Mouse (Mus musculus) bone marrow, adult 2 months (tissue): ENCODE measurements around the gene Col15a1.

Experiments
- CTCF ChIP-seq: fragments of 200-500 bp; IDR thresholded peaks from 2 replicates; pipeline ENCODE4 v1.5.1; 2011; ENCODE audit warnings: low read length, control low read depth; ENCODE audit not compliant: control insufficient read depth, insufficient read depth
- POLR2A ChIP-seq: fragments of 200-500 bp; IDR thresholded peaks from 2 replicates; pipeline ENCODE4 v1.6.1; 2011; ENCODE audit warnings: low read depth, mild to moderate bottlenecking, control low read depth, low read length, borderline replicate concordance; ENCODE audit not compliant: control insufficient read depth

GRCm38 (mm10) chr4:47172314-47172713 lies 35.6 kb upstream of the Col15a1 start:
- TF ChIP-seq CTCF = no peak
- TF ChIP-seq POLR2A = no peak
